Mouse (Mus musculus) gastrocnemius, postnatal 10 days (tissue): ENCODE data around the gene Anapc15. TPM values are rescaled to one million over a fixed set of nuclear protein-coding genes. Genes with fewer than 3 reads are reported as not detected.

Experiments
- DNase-seq: peaks from one replicate; pipeline ENCODE4 v3.0.0; 2021; ENCODE audit warnings: mixed read lengths
- long read RNA-seq, 2 experiments: library from polyadenylated mRNA; stranded (forward); transcript quantifications; one replicate each; pipeline ENCODE4 v2.0.0; 2021
- total RNA-seq, 2 experiments: library from RNA; stranded (reverse); gene quantifications; 2 replicates each; pipeline ENCODE4 v1.2.3; 2021

The Anapc15 gene
- 10 to 100 TPM; 23.1 to 23.8 TPM for total RNA-seq
- long read RNA-seq, experiment 1, partial matches to known transcripts: 0 of 7 reads
- long read RNA-seq, experiment 1, other reads (novel, unspliced or antisense): 1 of 7 reads
- long read RNA-seq, experiment 2, partial matches to known transcripts: 2 of 15 reads
- long read RNA-seq, experiment 2, other reads (novel, unspliced or antisense): 5 of 15 reads

GRCm38 (mm10) chr7:101863415-101863814, at the start of gene Anapc15:
Gene Anapc15, plus strand, starts transcription at chr7:101863715.
- no peak for DNase-seq

- DNase-seq: no peak
These were observed 45.6 kb upstream of the Anapc15 start, which contains the start of gene Phox2a for GRCm38 (mm10) chr7:101817861-101818401. Gene Phox2a, plus strand, starts transcription at chr7:101818313.

- peak; percentile 38 for DNase-seq
These were observed 43.1 kb upstream of the Anapc15 start for GRCm38 (mm10) chr7:101820295-101821030.

GRCm38 (mm10) chr7:101821571-101822501, 41.7 kb upstream of the Anapc15 start:
- peak; percentile 59 for DNase-seq

- DNase-seq: no peak
These were observed 40.4 kb upstream of the Anapc15 start for GRCm38 (mm10) chr7:101822836-101823757.

GRCm38 (mm10) chr7:101823758-101824630, 39.5 kb upstream of the Anapc15 start:
- no peak for DNase-seq

GRCm38 (mm10) chr7:101830373-101830772, 33.1 kb upstream of the Anapc15 start:
- no peak for DNase-seq

GRCm38 (mm10) chr7:101831437-101831836, 32.1 kb upstream of the Anapc15 start:
- no peak for DNase-seq

GRCm38 (mm10) chr7:101832372-101832771, 31.1 kb upstream of the Anapc15 start:
- DNase-seq: no peak

GRCm38 (mm10) chr7:101833352-101833751, 30.2 kb upstream of the Anapc15 start:
- DNase-seq: no peak

- DNase-seq: no peak
These were observed 29.5 kb upstream of the Anapc15 start for GRCm38 (mm10) chr7:101833916-101834584.

- DNase-seq: no peak
These were observed 28.6 kb upstream of the Anapc15 start for GRCm38 (mm10) chr7:101834903-101835302.

- DNase-seq: no peak
These were observed 27.9 kb upstream of the Anapc15 start for GRCm38 (mm10) chr7:101835457-101836109.

GRCm38 (mm10) chr7:101836271-101837153, 27.0 kb upstream of the Anapc15 start:
- DNase-seq: peak; percentile 78

- DNase-seq: no peak
These were observed 26.3 kb upstream of the Anapc15 start for GRCm38 (mm10) chr7:101837154-101837605.

- peak; percentile 79 for DNase-seq
These were observed 25.7 kb upstream of the Anapc15 start, which contains the start of gene Inppl1 for GRCm38 (mm10) chr7:101837606-101838471. Gene Inppl1, minus strand, starts transcription at chr7:101838229.

- no peak for DNase-seq
These were observed 19.3 kb upstream of the Anapc15 start for GRCm38 (mm10) chr7:101844186-101844585.
